Mouse (Mus musculus): ENCODE measurements at regions not wholly inside any gene's neighbourhood (a gene's known extent, or its start where the extent isn't known, plus 50 kb on each side); places are given as distances from the start of the nearest gene placed in this dataset.
"Not testable (repeated sequence)": the region's sequence is repeated elsewhere in the genome, so short reads cannot be mapped to it uniquely, and the experiment has no call there.

GRCm38 (mm10) chr5:74823719-74824118, 121.0 kb upstream of the Lnx1 start:
- no peak for DNase-seq

DNA sequence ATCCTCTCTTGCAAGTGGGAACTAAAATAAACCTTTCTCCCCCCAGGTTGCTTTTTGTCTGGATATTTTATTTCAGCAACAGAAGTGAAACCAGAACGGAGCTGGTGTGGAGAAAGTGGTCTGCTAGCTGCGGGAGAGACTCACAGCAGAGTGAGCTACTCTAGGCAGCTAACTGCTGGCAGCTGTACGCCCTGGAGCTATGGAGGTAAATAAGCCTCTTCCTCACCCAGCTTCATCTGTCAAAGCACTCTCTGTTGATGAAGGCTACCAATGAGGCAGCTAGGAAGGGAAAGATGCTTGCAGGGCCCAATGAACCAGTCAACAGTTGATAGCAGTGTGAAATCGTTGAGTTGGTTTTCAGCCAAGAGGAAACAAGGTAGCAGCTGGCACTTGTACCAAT, 119.3 kb upstream of the Lnx1 start:
- DNase-seq = no peak

DNA sequence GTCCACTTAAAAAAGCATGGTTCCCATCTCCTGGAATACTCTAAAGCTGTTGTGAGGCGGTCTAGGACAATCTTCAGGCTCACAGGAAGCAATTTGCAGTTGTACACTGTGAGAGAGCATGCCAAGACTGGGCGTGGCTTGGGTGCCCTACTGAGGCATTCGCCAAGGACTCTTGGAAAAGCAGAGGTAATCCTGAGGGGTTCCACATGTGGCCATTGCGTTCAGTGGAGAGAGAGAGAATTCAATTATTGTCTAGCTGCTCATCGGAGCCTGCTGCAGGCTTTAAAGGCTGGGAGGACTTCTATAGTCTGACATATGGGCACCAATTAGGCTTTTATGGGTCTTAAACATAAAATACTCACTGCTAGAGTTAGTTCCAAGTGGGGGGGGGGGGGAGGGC, 113.8 kb upstream of the Lnx1 start:
- DNase-seq = no peak

GRCm38 (mm10) chr5:74813396-74813795, 110.7 kb upstream of the Lnx1 start:
- DNase-seq = no peak

DNA sequence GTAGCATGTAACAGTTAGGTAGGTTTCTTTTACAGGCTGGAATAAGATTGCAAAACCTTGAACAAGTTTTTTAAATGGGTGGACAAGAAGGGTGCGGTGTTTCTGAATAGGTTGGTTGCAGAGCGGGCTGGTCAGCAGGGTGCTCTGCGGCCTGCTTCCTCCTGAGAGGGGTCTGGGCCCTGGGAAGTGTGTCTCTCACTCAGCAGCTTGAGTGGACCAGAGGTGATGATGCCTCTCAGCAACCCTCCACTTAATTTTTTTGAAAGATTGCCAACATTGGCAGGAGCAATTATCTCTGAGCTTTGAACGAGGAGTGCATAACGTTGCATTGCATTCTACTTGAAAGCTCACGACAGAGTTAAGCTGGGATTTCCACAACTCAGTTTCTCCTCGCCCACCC, 108.3 kb upstream of the Lnx1 start:
- no peak for DNase-seq

- DNase-seq = no peak
Measured at GRCm38 (mm10) chr5:74807581-74808221, 105.0 kb upstream of the Lnx1 start.

DNA sequence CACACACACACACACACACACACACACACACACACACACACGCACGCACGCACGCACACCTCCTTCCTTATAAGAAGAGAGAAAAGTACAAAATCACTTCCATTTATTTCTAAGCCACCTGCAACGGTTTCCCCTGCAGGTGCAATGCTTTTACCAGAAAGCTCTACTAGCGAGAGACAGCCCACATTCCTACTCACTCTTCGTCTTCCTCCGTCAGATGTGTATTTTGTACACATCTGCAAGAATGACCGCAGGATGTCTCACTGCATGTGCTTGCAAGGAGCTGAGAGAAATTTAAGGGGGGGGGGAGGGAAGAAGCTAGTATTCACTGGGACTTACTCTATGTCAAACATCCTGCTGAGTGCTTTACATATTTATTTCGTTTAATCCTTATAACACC, 99.2 kb upstream of the Lnx1 start:
- no peak for DNase-seq

DNA sequence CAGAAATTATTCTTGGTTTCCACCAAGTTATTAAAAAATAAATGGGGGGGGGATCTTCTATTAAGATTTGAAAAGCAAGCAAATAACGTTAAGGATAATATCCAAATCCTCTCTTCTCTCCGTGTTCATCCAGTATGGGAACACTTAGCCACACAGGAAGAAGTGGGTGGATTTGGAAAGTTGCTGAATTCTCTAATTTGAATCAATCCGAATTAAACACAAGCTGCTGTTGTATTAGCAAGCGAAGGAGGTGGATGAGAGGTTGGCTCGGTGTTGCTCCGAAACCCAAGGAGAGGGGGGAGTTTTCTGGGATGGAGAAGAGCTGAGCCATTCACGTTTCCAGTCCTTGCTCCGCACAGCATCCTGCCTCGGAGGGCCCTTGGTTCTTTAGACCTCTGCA, 97.6 kb upstream of the Lnx1 start:
- DNase-seq = no peak

GRCm38 (mm10) chr5:74796421-74797067, 93.8 kb upstream of the Lnx1 start:
- DNase-seq = no peak

DNA sequence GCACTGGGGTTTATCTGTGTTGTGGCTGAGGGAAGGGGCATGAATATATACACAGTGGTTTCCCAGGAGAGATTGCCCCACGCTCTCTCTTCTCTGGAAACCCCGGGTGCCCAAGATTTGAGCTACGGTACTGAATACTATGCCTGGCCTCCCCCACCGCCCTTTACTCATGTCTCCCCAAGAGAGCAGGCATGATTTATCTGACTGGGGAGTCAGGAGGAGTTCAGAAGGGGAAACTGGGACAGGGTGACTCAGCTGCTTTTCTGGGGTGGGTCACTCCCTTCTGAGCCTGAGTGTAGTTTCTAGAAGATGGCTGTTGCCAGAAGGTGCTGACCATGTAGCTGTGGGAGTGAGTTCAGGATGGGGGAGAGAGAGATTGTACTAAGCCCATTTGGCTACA, 92.0 kb upstream of the Lnx1 start:
- no peak for DNase-seq

DNA sequence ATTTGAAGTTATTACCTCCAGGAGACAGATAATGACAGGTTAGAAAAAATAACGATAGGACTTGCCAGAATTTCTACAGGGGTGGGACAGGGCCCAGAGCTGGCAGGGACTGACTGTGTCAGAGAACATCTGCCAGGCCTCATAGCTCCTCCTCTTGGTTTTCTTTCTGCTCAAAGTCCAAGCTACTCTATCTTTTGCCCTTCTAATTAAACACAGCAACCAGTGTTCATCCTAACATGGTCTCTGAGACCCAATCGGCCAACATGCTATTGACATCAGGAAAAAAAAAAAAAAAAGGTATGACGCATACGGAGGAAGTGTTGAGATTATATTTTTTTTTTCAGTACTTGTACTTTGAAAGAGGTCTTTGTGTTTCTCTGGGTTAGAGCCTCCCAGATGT, 90.7 kb upstream of the Lnx1 start:
- DNase-seq = no peak

- DNase-seq = no peak
Measured at GRCm38 (mm10) chr5:74792936-74793335, 90.2 kb upstream of the Lnx1 start.

GRCm38 (mm10) chr5:74792301-74792700, 89.6 kb upstream of the Lnx1 start:
- DNase-seq = peak; percentile 36

DNA sequence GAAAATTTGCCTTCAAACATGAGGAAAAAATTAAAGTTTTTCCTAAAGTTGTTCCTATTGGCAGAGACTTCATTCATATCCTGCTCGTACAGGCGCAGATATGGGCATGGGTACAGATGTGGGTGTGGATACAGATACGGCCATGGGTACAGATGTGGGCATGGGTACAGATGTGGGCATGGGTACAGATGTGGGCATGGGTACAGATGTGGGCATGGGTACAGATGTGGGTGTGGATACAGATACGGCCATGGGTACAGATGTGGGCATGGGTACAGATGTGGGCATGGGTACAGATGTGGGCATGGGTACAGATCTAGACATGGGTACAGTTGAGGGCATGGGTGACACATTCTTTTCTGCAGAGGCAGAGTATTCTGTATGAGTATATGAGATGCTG, 87.8 kb upstream of the Lnx1 start:
- DNase-seq = not testable (repeated sequence)

DNA sequence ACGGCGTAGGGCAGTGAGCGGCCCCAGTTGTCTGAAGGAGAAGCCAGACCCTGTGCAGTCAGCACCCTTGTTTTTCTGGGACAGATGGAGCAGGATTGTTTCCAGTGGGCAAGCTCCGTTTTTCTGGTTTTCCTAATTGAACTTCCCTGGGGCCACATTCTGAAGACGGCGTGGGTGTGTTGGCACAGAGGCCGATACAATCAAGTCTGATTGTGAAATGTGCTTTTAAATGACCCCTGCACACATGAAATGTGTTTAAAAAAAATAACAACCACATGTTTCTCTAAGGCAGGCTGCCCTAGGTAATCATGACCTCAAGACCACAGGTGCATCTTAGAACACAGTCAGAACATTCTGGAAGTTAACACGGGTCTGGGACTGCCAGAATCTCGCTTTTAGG, 81.2 kb upstream of the Lnx1 start:
- no peak for DNase-seq

- no peak for DNase-seq
Measured at GRCm38 (mm10) chr5:74778076-74778465, 75.4 kb upstream of the Lnx1 start.

DNA sequence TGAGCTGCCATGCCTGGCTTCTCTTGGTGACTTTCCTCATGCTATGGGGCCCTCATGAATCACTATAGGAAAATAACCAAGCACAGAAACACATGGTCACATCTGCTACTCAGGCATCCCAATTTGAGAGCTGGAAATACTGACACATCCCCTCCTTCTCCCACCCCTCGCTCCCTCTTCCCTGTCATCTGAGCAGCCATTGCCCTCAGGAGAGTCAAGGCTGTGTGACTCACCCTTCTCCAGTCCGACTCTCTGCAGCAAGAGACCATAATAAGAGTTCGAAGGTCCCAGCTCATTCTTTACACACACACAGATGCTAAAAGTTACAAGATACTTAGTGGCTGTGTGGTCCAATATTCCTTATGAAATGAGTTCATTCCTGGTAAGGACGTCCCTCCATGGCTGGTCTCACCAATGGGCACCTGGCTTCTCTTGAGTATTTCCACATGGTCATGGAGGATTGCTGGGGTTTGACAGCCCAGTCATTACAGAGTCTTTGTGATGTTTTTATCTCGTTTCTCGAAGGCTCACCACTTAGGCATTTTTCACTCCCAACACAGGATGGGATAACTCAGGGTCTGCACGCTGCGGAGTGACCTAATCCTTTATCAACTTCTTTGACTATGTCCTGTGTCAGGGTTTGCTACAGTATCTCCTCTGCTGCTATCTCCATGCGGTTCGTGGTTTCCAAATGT, 74.8 kb upstream of the Lnx1 start:
- no peak for DNase-seq

DNA sequence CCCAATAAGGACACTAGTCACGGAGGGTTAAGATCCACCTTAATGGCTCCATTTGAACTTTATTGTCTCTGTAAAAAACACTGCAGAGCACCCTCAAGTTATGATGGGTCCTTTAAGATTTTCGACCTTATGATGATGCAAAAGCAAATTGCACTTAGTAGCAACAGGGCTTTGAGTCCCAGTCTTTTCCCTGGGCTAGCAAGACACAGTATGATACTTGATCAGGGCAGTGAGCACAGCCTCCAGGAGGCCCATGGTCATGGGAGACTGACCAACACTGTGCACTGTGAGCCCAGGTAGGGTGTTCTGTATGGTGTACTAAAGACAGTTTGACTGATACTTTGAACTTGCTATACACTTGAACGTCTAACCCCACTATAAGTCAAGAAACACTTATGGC, 73.4 kb upstream of the Lnx1 start:
- DNase-seq = no peak

DNA sequence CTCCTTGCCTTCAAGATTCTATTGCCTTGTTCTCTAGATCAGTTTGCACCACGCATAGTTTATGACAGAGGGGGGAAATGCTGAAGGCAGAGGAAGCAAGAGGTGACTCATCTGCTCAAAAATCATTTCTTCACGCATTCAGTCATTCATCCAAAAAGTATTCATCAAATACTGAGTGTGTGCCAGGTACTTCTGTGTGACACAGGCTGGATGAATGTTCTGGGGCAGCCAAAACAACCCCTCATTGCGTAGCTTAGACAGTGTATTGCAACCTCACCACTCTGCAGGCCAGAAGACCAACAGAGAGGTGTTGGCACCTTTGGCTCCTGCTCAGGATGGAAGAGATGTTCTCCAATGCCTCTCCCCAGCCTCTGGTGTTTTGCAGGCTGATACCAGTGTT, 72.9 kb upstream of the Lnx1 start:
- DNase-seq = no peak

GRCm38 (mm10) chr5:74773558-74774429, 71.1 kb upstream of the Lnx1 start:
- no peak for DNase-seq

DNA sequence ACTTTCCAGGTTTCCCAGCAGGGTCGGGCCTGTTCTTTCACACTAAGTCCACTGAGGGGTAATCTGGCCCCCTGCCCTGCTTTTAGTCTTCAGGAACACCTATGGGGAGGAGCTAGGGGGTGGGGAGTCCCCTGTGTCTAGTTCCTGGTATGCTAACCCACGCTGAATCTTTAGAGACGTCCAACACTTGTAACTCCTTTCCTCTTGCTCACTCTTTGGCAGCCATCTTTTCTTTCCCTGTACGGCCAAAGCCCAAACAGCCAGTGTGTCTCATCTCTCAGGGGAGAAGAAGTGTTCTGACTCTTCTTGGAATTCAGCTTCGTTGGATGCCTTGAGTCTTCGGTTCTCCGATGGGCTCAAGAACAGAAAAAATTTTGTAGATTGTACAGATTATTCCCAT, 68.4 kb upstream of the Lnx1 start:
- no peak for DNase-seq

DNA sequence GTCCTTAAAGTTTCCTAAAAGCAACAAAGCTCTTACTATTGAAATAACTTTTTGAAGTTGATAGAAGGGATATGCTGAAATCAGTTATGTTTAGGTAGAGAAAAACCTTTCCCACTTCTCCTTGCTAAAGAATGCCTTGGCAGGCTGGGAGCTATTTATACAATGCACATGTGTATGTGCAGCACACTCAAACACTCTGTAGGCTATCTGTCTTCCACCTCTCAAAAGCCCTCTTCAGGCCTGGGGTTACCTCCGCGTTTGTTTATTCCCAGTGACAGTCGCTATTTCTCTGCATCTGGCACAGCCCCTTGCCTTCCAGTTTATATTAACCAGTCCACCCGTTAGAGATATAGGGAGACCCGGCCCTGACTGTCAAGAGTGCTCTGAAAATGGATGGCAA, 66.3 kb upstream of the Lnx1 start:
- no peak for DNase-seq

DNA sequence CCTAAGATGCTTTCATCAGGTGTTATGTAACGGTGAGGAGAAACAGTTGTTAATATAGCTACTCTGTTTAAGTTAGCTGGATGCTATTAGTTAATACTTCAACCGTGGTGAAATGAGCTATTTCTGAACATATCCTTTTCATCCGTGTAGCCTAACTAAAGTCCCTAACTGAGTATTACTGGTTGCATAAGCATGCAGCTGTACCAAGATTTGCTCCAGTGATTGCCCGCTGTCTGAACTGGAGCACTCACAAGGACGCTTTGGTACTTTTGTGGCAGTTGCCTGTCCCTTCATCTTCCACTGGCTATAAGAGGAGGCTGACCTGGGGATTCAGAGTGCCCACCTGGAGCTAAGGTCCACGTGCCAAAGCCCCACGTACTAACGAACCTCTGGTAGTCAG, 65.3 kb upstream of the Lnx1 start:
- DNase-seq = no peak

- no peak for DNase-seq
Measured at GRCm38 (mm10) chr5:74766211-74766610, 63.5 kb upstream of the Lnx1 start.
